Mouse (Mus musculus): Measurements from ENCODE around the gene Klhl42.

Gene Klhl42

GRCm38 (mm10) chr6:147151839-147152238, 60.7 kb downstream of the Klhl42 start:
- no peak for DNase-seq

GRCm38 (mm10) chr6:147155085-147155484, 63.9 kb downstream of the Klhl42 start:
- no peak for DNase-seq

GRCm38 (mm10) chr6:147161818-147162584, 70.8 kb downstream of the Klhl42 start:
- no peak for DNase-seq
